Mouse (Mus musculus) Muller cell, postnatal 12 days (primary cell): Measurements from ENCODE around the gene Ndc80.
A peak's percentile ranks its signal among the peaks of the same experiment; 100 is the strongest.
"Not testable (repeated sequence)": the region's sequence is repeated elsewhere in the genome, so short reads cannot be mapped to it uniquely, and the experiment has no call there.

ENCODE experiments used
- DNase-seq: peaks from one replicate; pipeline ENCODE4 v3.0.0-alpha.2; 2015; ENCODE audit errors: inconsistent ontology term

Gene Ndc80

GRCm38 (mm10) chr17:71477481-71477880, 49.2 kb downstream of the Ndc80 start:
- no peak for DNase-seq

GRCm38 (mm10) chr17:71476346-71477020, 50.2 kb downstream of the Ndc80 start:
- no peak for DNase-seq

- DNase-seq = peak; percentile 79
Measured at GRCm38 (mm10) chr17:71475705-71476089, 51.0 kb downstream of the Ndc80 start.

- peak; percentile 96 for DNase-seq
Measured at GRCm38 (mm10) chr17:71474762-71475704, 51.6 kb downstream of the Ndc80 start, which contains the start of gene Smchd1. Gene Smchd1 (minus strand): TSS chr17:71475343.

- DNase-seq = peak; percentile 4
Measured at GRCm38 (mm10) chr17:71474128-71474527, 52.5 kb downstream of the Ndc80 start.

GRCm38 (mm10) chr17:71471261-71471660, 55.4 kb downstream of the Ndc80 start:
- no peak for DNase-seq

GRCm38 (mm10) chr17:71460312-71460711, 66.3 kb downstream of the Ndc80 start:
- DNase-seq = no peak

- DNase-seq = no peak
Measured at GRCm38 (mm10) chr17:71459818-71460217, 66.8 kb downstream of the Ndc80 start, which contains the start of gene Gm4707. Gene Gm4707 (minus strand): TSS chr17:71459918.

- DNase-seq = not testable (repeated sequence)
Measured at GRCm38 (mm10) chr17:71457361-71457760, 69.3 kb downstream of the Ndc80 start.
